Mouse (Mus musculus): ENCODE data around the gene Unc93b1. TPM values are rescaled to one million over a fixed set of nuclear protein-coding genes. Genes with fewer than 3 reads are reported as not detected.

The Unc93b1 gene
- polyA plus RNA-seq (2012; rRNA removed) = 181 and 196 TPM in 2 replicates

GRCm38 (mm10) chr19:3935032-3935895, at the start of gene Unc93b1:
TSS of gene Unc93b1 (plus strand) at chr19:3935186.

GRCm38 (mm10) chr19:3906795-3907786, 27.9 kb upstream of the Unc93b1 start, which contains the start of gene Tcirg1:
TSS of gene Tcirg1 (minus strand) at chr19:3907133.

GRCm38 (mm10) chr19:3912337-3913204, 22.4 kb upstream of the Unc93b1 start, which contains the start of gene Ndufs8:
TSS of gene Ndufs8 (minus strand) at chr19:3912774.

GRCm38 (mm10) chr19:3929211-3929941, 5.6 kb upstream of the Unc93b1 start, which contains the start of gene Aldh3b1:
TSS of gene Aldh3b1 (minus strand) at chr19:3929808.

DNA sequence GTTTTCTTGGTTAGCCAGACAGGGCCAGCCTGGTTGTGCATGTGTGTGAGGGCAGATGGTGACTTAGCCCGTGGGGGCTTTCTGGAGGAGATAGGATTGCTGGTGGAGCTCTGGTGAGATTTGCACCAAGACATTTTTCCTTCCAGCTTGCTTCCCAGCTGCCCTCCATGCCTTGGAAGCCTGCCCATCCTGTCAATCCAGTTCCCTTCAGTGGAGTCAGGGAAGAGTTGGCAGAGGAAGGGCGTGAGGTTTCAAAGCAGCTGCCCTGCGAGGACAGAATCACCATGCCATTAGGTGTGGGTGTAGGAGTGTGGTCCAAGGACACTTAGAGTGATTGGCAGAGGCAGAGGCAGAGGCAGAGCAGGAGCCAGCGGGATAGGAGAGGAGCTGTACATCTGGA, 23.5 kb downstream of the Unc93b1 start, which contains the start of gene Aldh3b3:
Aldh3b3 (plus strand) TSS at position 176 of the 400 bp plus-strand sequence.

GRCm38 (mm10) chr19:3972229-3972628, 37.2 kb downstream of the Unc93b1 start, which contains the start of gene Aldh3b2:
TSS of gene Aldh3b2 (plus strand) at chr19:3972328.

GRCm38 (mm10) chr19:3986334-3986733, 51.3 kb downstream of the Unc93b1 start, which contains the start of gene Acy3:
TSS of gene Acy3 (plus strand) at chr19:3986570.

GRCm38 (mm10) chr19:3992416-3992815, 57.4 kb downstream of the Unc93b1 start, which contains the start of gene Tbx10:
TSS of gene Tbx10 (plus strand) at chr19:3992752.

Other genes with a start within 250 kb of the Unc93b1 start
- gene Lrp5, start 248.6 kb upstream of the Unc93b1 start, polyA plus RNA-seq (2012; rRNA removed) = 58.3 and 71.5 TPM in 2 replicates
- 109 and 131 TPM in 2 replicates for gene 1810055G02Rik, start 226.9 kb upstream of the Unc93b1 start, polyA plus RNA-seq (2012; rRNA removed)
- gene Kmt5b, start 167.8 kb upstream of the Unc93b1 start, polyA plus RNA-seq (2012; rRNA removed) = 14.5 and 17.9 TPM in 2 replicates
- 104 and 134 TPM in 2 replicates for gene Chka, start 83.4 kb upstream of the Unc93b1 start, polyA plus RNA-seq (2012; rRNA removed)
- gene Tcirg1, start 28.1 kb upstream of the Unc93b1 start, polyA plus RNA-seq (2012; rRNA removed) = 201 and 237 TPM in 2 replicates
- 383 and 425 TPM in 2 replicates for gene Ndufs8, start 22.4 kb upstream of the Unc93b1 start, polyA plus RNA-seq (2012; rRNA removed)
- gene Aldh3b1, start 5.4 kb upstream of the Unc93b1 start, polyA plus RNA-seq (2012; rRNA removed) = 48.6 and 65.2 TPM in 2 replicates
- 0.06 and 0.22 TPM in 2 replicates for gene Aldh3b3, start 23.5 kb downstream of the Unc93b1 start, polyA plus RNA-seq (2012; rRNA removed)
- 1.8 and 2.1 TPM in 2 replicates for gene Aldh3b2, start 37.1 kb downstream of the Unc93b1 start, polyA plus RNA-seq (2012; rRNA removed)
- gene Acy3, start 51.4 kb downstream of the Unc93b1 start, polyA plus RNA-seq (2012; rRNA removed) = 26.4 and 39.5 TPM in 2 replicates
- not detected in 2 replicates for gene Tbx10, start 57.6 kb downstream of the Unc93b1 start, polyA plus RNA-seq (2012; rRNA removed)
- gene Nudt8, start 65.4 kb downstream of the Unc93b1 start, polyA plus RNA-seq (2012; rRNA removed) = 21.4 and 31.4 TPM in 2 replicates
- 2.0 and 3.0 TPM in 2 replicates for gene Gm49405, start 65.4 kb downstream of the Unc93b1 start, polyA plus RNA-seq (2012; rRNA removed)
- 14.7 and 15.3 TPM in 2 replicates for gene Doc2g, start 68.1 kb downstream of the Unc93b1 start, polyA plus RNA-seq (2012; rRNA removed)
- gene Ndufv1, start 77.6 kb downstream of the Unc93b1 start, polyA plus RNA-seq (2012; rRNA removed) = 114 and 130 TPM in 2 replicates
- gene Gstp1, start 102.8 kb downstream of the Unc93b1 start, polyA plus RNA-seq (2012; rRNA removed) = 602 and 633 TPM in 2 replicates
- gene Gstp2, start 110.8 kb downstream of the Unc93b1 start, polyA plus RNA-seq (2012; rRNA removed) = 19.2 and 19.7 TPM in 2 replicates
- gene Gstp3, start 124.4 kb downstream of the Unc93b1 start, polyA plus RNA-seq (2012; rRNA removed) = 0.62 and 1.6 TPM in 2 replicates
- not detected in 2 replicates for gene Cabp2, start 146.4 kb downstream of the Unc93b1 start, polyA plus RNA-seq (2012; rRNA removed)
- 282 and 353 TPM in 2 replicates for gene Cdk2ap2, start 162.0 kb downstream of the Unc93b1 start, polyA plus RNA-seq (2012; rRNA removed)
- gene Pitpnm1, start 164.8 kb downstream of the Unc93b1 start, polyA plus RNA-seq (2012; rRNA removed) = 140 and 151 TPM in 2 replicates
- 123 and 142 TPM in 2 replicates for gene Aip, start 190.7 kb downstream of the Unc93b1 start, polyA plus RNA-seq (2012; rRNA removed)
- gene Gpr152, start 204.6 kb downstream of the Unc93b1 start, polyA plus RNA-seq (2012; rRNA removed) = 0.10 and 0.18 TPM in 2 replicates
- 0.06 TPM in 1 of 2 replicates, not detected in the other for gene Cabp4, start 208.8 kb downstream of the Unc93b1 start, polyA plus RNA-seq (2012; rRNA removed)
- gene Coro1b, start 213.4 kb downstream of the Unc93b1 start, polyA plus RNA-seq (2012; rRNA removed) = 376 and 395 TPM in 2 replicates
- 32.6 and 49.4 TPM in 2 replicates for gene Ptprcap, start 218.4 kb downstream of the Unc93b1 start, polyA plus RNA-seq (2012; rRNA removed)
- 34.0 and 51.7 TPM in 2 replicates for gene Rps6kb2, start 228.2 kb downstream of the Unc93b1 start, polyA plus RNA-seq (2012; rRNA removed)
- gene Carns1, start 240.3 kb downstream of the Unc93b1 start, polyA plus RNA-seq (2012; rRNA removed) = 11.3 and 12.2 TPM in 2 replicates